In genomic region chr19:27430406-27430805, GRCm38 (mm10) we compare ENCODE assay signal across 8 mouse cellular contexts. TPM values are rescaled to one million over a fixed set of nuclear protein-coding genes. Genes with fewer than 3 reads are reported as not detected.
A peak's percentile ranks its signal among the peaks of the same experiment; 100 is the strongest.
DNase-seq lines count a peak whose midpoint lies in the region; ATAC-seq and TF ChIP-seq lines count a peak whose summit lies in the region.

No protein-coding gene starts in this region.

- DNase-seq in embryo, embryonic 10 days (ENCODE audit: low spot score) = peak; percentile 19
- no peak for DNase-seq in embryo, embryonic 9.5 days (ENCODE audit: extremely low spot score)
- peak; percentile 11 for DNase-seq in 3134 (ENCODE audit: extremely low read depth, insufficient read length, low spot score)
- peak; percentile 13 for DNase-seq in kidney, adult 2 months
- no peak for DNase-seq in yolk sac, embryonic 10.5 days (ENCODE audit: low spot score)

- TF ChIP-seq POLR2A in bone marrow macrophage, adult 2 months (IDR thresholded peaks at IDR 0.05; ENCODE audit: borderline replicate concordance, low read depth, low read length) = no peak
- TF ChIP-seq POLR2A in kidney, adult 2 months (IDR thresholded peaks at IDR 0.05; ENCODE audit: low read depth, low read length) = no peak

- WGBS in forebrain, embryonic 15.5 days = 1% methylated on average over 10 of the region's 10 CpGs
- WGBS in kidney, adult 2 months = under 1% methylated on average over 10 of the region's 10 CpGs
- WGBS in midbrain, embryonic 13.5 days = 1% methylated on average over 10 of the region's 10 CpGs

- no peaks in the 10 kb centered on the region for H3K9me3 ChIP-seq in forebrain, embryonic 15.5 days
- no peaks in the 10 kb centered on the region for H3K9me3 ChIP-seq in midbrain, embryonic 13.5 days

- ATAC-seq in forebrain, embryonic 15.5 days (replicated peaks) = 0 out of 2 replicates have a peak, but pooled peaks have one; percentile 7
- ATAC-seq in midbrain, embryonic 13.5 days = no peak

- H3K4me3 ChIP-seq in bone marrow macrophage, adult 2 months (ENCODE audit: insufficient read depth, low read length) = peak overlapping the region; percentile 85
- peak overlapping the region; percentile 83 for H3K4me3 ChIP-seq in forebrain, embryonic 15.5 days
- peak overlapping the region; percentile 65 for H3K4me3 ChIP-seq in kidney, adult 2 months (ENCODE audit: insufficient read depth, low read depth, low read length)
- peak overlapping the region; percentile 91 for H3K4me3 ChIP-seq in midbrain, embryonic 13.5 days (replicated peaks)

- H3K4me1 ChIP-seq in bone marrow macrophage, adult 2 months (ENCODE audit: control insufficient read depth, insufficient read depth, low read length) = peaks cover 13% of the 10 kb centered on the region
- H3K4me1 ChIP-seq in forebrain, embryonic 15.5 days = peaks cover 22% of the 10 kb centered on the region
- peaks cover 9% of the 10 kb centered on the region for H3K4me1 ChIP-seq in kidney, adult 2 months (ENCODE audit: control insufficient read depth, insufficient read depth, low read length)
- peaks cover 26% of the 10 kb centered on the region for H3K4me1 ChIP-seq in midbrain, embryonic 13.5 days (replicated peaks)

- H3K36me3 ChIP-seq in forebrain, embryonic 15.5 days = no peaks in the 10 kb centered on the region
- H3K36me3 ChIP-seq in kidney, adult 2 months (ENCODE audit: control insufficient read depth, insufficient read depth, low read length) = no peaks in the 10 kb centered on the region
- H3K36me3 ChIP-seq in midbrain, embryonic 13.5 days = no peaks in the 10 kb centered on the region

- H3K27ac ChIP-seq in bone marrow macrophage, adult 2 months (ENCODE audit: insufficient read depth, low read depth, low read length) = peak overlapping the region; percentile 88
- peak overlapping the region; percentile 91 for H3K27ac ChIP-seq in forebrain, embryonic 15.5 days (replicated peaks)
- peak overlapping the region; percentile 71 for H3K27ac ChIP-seq in kidney, adult 2 months (ENCODE audit: insufficient read depth, low read depth, low read length)
- H3K27ac ChIP-seq in midbrain, embryonic 13.5 days = peak overlapping the region; percentile 89

- no peak for TF ChIP-seq CTCF in bone marrow macrophage, adult 2 months (IDR thresholded peaks at IDR 0.05; ENCODE audit: low read depth, low read length)
- no peak for TF ChIP-seq CTCF in kidney, adult 2 months (conservative IDR thresholded peaks at IDR 0.05; ENCODE audit: insufficient read depth, insufficient read length, low read depth, low read length)

- peak overlapping the region; percentile 76 for H3K9ac ChIP-seq in forebrain, embryonic 15.5 days (replicated peaks)
- H3K9ac ChIP-seq in midbrain, embryonic 13.5 days (replicated peaks) = peak overlapping the region; percentile 83

- H3K27me3 ChIP-seq in forebrain, embryonic 15.5 days = no peaks in the 10 kb centered on the region
- H3K27me3 ChIP-seq in kidney, adult 2 months (replicated peaks; ENCODE audit: control insufficient read depth, insufficient read depth, low read length) = no peaks in the 10 kb centered on the region
- no peaks in the 10 kb centered on the region for H3K27me3 ChIP-seq in midbrain, embryonic 13.5 days

- peak overlapping the region; percentile 81 for H3K4me2 ChIP-seq in forebrain, embryonic 15.5 days (replicated peaks)
- peak overlapping the region; percentile 90 for H3K4me2 ChIP-seq in midbrain, embryonic 13.5 days (replicated peaks)

RNA-seq across cellular contexts. Expression of gene Pum3, which starts 0.8 kb away (rescaled TPM):
- polyA plus RNA-seq in bone marrow macrophage, adult 2 months (2012; ENCODE audit: insufficient read depth, insufficient read length, missing spikeins) = 39.6 and 50.2 TPM in 2 replicates
- 65.7 and 76.5 TPM in 2 replicates for polyA plus RNA-seq in forebrain, embryonic 15.5 days (2015; fragmentation: Nextera tagmentation; extraction: Ambion mirVana)
- 13.1 and 15.2 TPM in 2 replicates for polyA plus RNA-seq in kidney, adult 2 months (2012; rRNA removed)
- 60.2 and 77.5 TPM in 2 replicates for polyA plus RNA-seq in midbrain, embryonic 13.5 days (2015; fragmentation: Nextera tagmentation; extraction: Ambion mirVana)

Comparison
In these comparisons a context has a peak if more than half of its experiments do, and no peak if none do; other contexts are left out.
1. DNase-seq: peak in embryo, embryonic 10 days (single experiment), 3134 (single experiment) and kidney, adult 2 months (single experiment); none in embryo, embryonic 9.5 days (single experiment) and yolk sac, embryonic 10.5 days (single experiment).
2. Peak in every context shown above with its lines, with median percentiles within 50 percentile points of each other: H3K27ac ChIP-seq and H3K4me3 ChIP-seq.